Mouse (Mus musculus): ENCODE data around the gene Vmn2r91. TPM values are rescaled to one million over a fixed set of nuclear protein-coding genes. Genes with fewer than 3 reads are reported as not detected.
"Not testable (repeated sequence)": the region's sequence is repeated elsewhere in the genome, so short reads cannot be mapped to it uniquely, and the experiment has no call there.

Gene Vmn2r91
- not detected in 2 replicates for polyA plus RNA-seq (2014; fragmentation: Nextera tagmentation; extraction: Ambion mirVana)

DNA sequence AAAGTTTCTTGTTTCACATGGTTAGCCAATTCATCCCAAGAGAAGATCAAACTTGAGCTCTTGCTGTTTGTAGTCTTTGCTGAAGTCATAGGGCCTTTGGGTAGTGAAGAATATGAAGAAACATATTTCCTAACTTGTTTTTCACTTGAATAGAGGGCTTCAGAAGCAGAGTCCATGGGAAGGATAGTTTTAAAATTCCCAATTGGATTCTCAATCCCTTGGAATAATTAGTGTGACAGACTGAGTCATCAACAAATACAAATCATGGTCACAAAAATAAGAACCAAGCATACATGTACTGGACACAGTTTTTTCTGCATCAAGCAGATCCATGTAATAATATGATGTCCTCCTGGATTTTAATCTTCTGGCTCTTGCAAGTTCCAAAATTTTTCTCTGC is at the start of gene Vmn2r91:
TSS of gene Vmn2r91 (plus strand) at position 301 of the 400 bp plus-strand sequence.
- not testable (repeated sequence) for ATAC-seq (ENCODE audit: insufficient number of reproducible peaks, insufficient read depth, low FRiP score, low read depth)

DNA sequence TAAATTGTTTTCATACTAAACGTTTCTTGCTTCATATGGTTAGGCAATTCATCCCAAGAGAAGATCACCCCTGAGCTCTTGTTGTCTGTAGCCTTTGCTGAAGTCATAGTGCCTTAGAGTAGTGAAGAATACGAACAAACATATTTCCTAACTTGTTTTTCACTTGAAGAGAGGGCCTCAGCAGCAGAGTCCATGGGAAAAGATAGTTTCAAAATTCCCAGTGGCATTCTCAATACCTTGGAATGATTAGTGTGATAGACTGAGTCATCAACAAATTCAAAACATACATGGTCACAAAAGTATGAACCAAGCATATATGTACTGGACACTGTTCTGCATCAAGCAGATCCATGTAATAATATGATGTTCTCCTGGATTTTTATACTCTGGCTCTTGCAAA is 35.7 kb upstream of the Vmn2r91 start, which contains the start of gene Vmn2r124:
TSS of gene Vmn2r124 (plus strand) at position 301 of the 400 bp plus-strand sequence.
- Histone ChIP-seq H3K27me3 (ENCODE audit: control insufficient read depth, insufficient read depth, low read length) (no peaks in the 10 kb centered on the region), H3K4me3 (ENCODE audit: low read depth, low read length) (no peak within 1 kb of the TSS), H3K9me3 (ENCODE audit: control insufficient read depth, low read depth, low read length) (no peaks in the 10 kb centered on the region), H3K4me1 (ENCODE audit: control insufficient read depth, insufficient read depth, low read length) (no peaks in the 10 kb centered on the region), H3K4me2 (replicated peaks; ENCODE audit: low read depth, low read length) (no peak within 1 kb of the TSS), H3K36me3 (ENCODE audit: control insufficient read depth, insufficient read depth, low read length) (no peaks in the 10 kb centered on the region), H3K9ac (replicated peaks; ENCODE audit: low read depth, low read length) (no peak within 1 kb of the TSS), H3K27ac (ENCODE audit: low read length) (no peak within 1 kb of the TSS)
- WGBS: 40% methylated on average over 2 of the region's 2 CpGs
- no peak for ATAC-seq (ENCODE audit: insufficient number of reproducible peaks, insufficient read depth, low FRiP score, low read depth)

More for the DNA sequence above, at the start of gene Vmn2r91:
- not testable (repeated sequence) for H3K4me1 ChIP-seq (ENCODE audit: control insufficient read depth, insufficient read depth, low read length); H3K9ac ChIP-seq (replicated peaks; ENCODE audit: low read depth, low read length); H3K27ac ChIP-seq (ENCODE audit: low read length); H3K4me3 ChIP-seq (ENCODE audit: low read depth, low read length); H3K9me3 ChIP-seq (ENCODE audit: control insufficient read depth, low read depth, low read length); H3K4me2 ChIP-seq (replicated peaks; ENCODE audit: low read depth, low read length); H3K27me3 ChIP-seq (ENCODE audit: control insufficient read depth, insufficient read depth, low read length); H3K36me3 ChIP-seq (ENCODE audit: control insufficient read depth, insufficient read depth, low read length)

DNA sequence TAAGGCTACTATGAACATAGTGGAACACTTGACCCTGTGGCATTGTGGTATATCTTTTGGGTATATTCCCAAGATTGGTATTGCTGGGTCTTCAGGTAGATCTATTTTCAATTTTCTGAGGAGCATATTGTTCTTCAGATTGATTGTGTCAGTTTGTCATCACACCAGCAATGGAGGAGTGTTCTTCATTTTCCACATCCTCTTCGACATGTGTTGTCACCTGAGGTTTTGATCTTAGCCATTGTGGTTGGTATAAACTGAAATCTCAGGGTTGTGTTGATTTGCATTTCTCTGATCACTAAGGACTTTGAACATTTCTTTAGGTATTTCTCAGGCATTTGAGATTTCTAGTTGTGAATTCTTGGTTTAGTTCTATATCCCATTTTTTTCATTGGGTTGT is 10.8 kb downstream of the Vmn2r91 start:
- H3K9ac ChIP-seq (replicated peaks; ENCODE audit: low read depth, low read length); H3K36me3 ChIP-seq (ENCODE audit: control insufficient read depth, insufficient read depth, low read length); H3K27ac ChIP-seq (ENCODE audit: low read length); ATAC-seq (ENCODE audit: insufficient number of reproducible peaks, insufficient read depth, low FRiP score, low read depth); H3K9me3 ChIP-seq (ENCODE audit: control insufficient read depth, low read depth, low read length); H3K27me3 ChIP-seq (ENCODE audit: control insufficient read depth, insufficient read depth, low read length); H3K4me3 ChIP-seq (ENCODE audit: low read depth, low read length); H3K4me2 ChIP-seq (replicated peaks; ENCODE audit: low read depth, low read length); H3K4me1 ChIP-seq (ENCODE audit: control insufficient read depth, insufficient read depth, low read length): not testable (repeated sequence)
- WGBS: 33% methylated on average over 1 of the region's 1 CpGs

DNA sequence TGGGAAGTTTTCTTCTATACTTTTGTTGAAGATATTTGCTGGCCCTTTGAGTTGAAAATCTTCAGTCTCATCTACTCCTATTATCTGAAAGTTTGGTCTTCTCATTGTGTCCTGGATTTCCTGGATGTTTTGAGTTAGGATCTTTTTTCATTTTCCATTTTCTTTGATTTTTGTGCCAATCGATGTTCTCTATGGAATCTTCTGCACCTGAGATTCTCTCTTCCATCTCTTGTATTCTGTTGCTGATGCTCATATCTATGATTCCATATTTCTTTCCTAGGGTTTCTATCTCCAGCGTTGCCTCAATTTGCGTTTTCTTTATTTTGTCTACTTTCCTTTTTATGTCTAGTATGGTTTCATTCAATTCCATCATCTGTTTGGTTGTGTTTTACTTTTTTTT is 17.4 kb downstream of the Vmn2r91 start:
- H3K36me3 ChIP-seq (ENCODE audit: control insufficient read depth, insufficient read depth, low read length); H3K4me2 ChIP-seq (replicated peaks; ENCODE audit: low read depth, low read length); H3K4me3 ChIP-seq (ENCODE audit: low read depth, low read length); H3K27me3 ChIP-seq (ENCODE audit: control insufficient read depth, insufficient read depth, low read length); H3K9me3 ChIP-seq (ENCODE audit: control insufficient read depth, low read depth, low read length); ATAC-seq (ENCODE audit: insufficient number of reproducible peaks, insufficient read depth, low FRiP score, low read depth); H3K9ac ChIP-seq (replicated peaks; ENCODE audit: low read depth, low read length); H3K4me1 ChIP-seq (ENCODE audit: control insufficient read depth, insufficient read depth, low read length); H3K27ac ChIP-seq (ENCODE audit: low read length): not testable (repeated sequence)
- 77% methylated on average over 3 of the region's 3 CpGs for WGBS

DNA sequence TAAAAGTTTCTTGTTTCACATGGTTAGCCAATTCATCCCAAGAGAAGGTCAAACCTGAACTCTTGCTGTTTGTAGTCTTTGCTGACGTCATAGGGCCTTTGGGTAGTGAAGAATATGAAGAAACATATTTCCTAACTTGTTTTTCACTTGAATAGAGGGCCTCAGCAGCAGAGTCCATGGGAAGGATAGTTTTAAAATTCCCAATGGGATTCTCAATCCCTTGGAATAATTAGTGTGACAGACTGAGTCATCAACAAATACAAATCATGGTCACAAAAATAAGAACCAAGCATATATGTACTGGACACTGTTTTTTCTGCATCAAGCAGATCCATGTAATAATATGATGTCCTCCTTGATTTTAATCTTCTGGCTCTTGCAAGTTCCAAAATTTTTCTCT is 66.8 kb downstream of the Vmn2r91 start, which contains the start of gene Vmn2r92:
TSS of gene Vmn2r92 (plus strand) at position 301 of the 400 bp plus-strand sequence.
- H3K27me3 ChIP-seq (ENCODE audit: control insufficient read depth, insufficient read depth, low read length): not testable (repeated sequence)

DNA sequence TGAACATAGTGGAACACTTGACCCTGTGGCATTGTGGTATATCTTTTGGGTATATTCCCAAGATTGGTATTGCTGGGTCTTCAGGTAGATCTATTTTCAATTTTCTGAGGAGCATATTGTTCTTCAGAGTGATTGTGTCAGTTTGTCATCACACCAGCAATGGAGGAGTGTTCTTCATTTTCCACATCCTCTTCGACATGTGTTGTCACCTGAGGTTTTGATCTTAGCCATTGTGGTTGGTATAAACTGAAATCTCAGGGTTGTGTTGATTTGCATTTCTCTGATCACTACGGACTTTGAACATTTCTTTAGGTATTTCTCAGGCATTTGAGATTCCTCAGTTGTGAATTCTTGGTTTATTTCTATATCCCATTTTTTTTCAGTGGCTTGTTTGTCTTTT is 76.4 kb downstream of the Vmn2r91 start:
- H3K9ac ChIP-seq (replicated peaks; ENCODE audit: low read depth, low read length); H3K4me3 ChIP-seq (ENCODE audit: low read depth, low read length); H3K4me2 ChIP-seq (replicated peaks; ENCODE audit: low read depth, low read length); H3K27me3 ChIP-seq (ENCODE audit: control insufficient read depth, insufficient read depth, low read length); ATAC-seq (ENCODE audit: insufficient number of reproducible peaks, insufficient read depth, low FRiP score, low read depth); H3K4me1 ChIP-seq (ENCODE audit: control insufficient read depth, insufficient read depth, low read length); H3K27ac ChIP-seq (ENCODE audit: low read length); H3K36me3 ChIP-seq (ENCODE audit: control insufficient read depth, insufficient read depth, low read length); H3K9me3 ChIP-seq (ENCODE audit: control insufficient read depth, low read depth, low read length): not testable (repeated sequence)
- WGBS: 64% methylated on average over 2 of the region's 2 CpGs

More for the DNA sequence above, 66.8 kb downstream of the Vmn2r91 start, which contains the start of gene Vmn2r92:
- not testable (repeated sequence) for H3K4me2 ChIP-seq (replicated peaks; ENCODE audit: low read depth, low read length); H3K4me3 ChIP-seq (ENCODE audit: low read depth, low read length); H3K9ac ChIP-seq (replicated peaks; ENCODE audit: low read depth, low read length); H3K27ac ChIP-seq (ENCODE audit: low read length); ATAC-seq (ENCODE audit: insufficient number of reproducible peaks, insufficient read depth, low FRiP score, low read depth); H3K9me3 ChIP-seq (ENCODE audit: control insufficient read depth, low read depth, low read length); H3K4me1 ChIP-seq (ENCODE audit: control insufficient read depth, insufficient read depth, low read length); H3K36me3 ChIP-seq (ENCODE audit: control insufficient read depth, insufficient read depth, low read length)
- 61% methylated on average over 1 of the region's 1 CpGs for WGBS

Other genes starting within 250 kb of the Vmn2r91 start
- gene Has1, start 229.8 kb upstream of the Vmn2r91 start, polyA plus RNA-seq (2014; fragmentation: Nextera tagmentation; extraction: Ambion mirVana): 3.1 and 4.0 TPM in 2 replicates
- gene Fpr1, start 201.1 kb upstream of the Vmn2r91 start, polyA plus RNA-seq (2014; fragmentation: Nextera tagmentation; extraction: Ambion mirVana): 0.30 and 0.32 TPM in 2 replicates
- gene Fpr2, start 197.2 kb upstream of the Vmn2r91 start, polyA plus RNA-seq (2014; fragmentation: Nextera tagmentation; extraction: Ambion mirVana): 0.55 TPM in 1 of 2 replicates, not detected in the other
- gene Fpr3, start 197.2 kb upstream of the Vmn2r91 start, polyA plus RNA-seq (2014; fragmentation: Nextera tagmentation; extraction: Ambion mirVana): not detected in 2 replicates
- not detected in 2 replicates for gene Fpr-rs4, start 63.3 kb upstream of the Vmn2r91 start, polyA plus RNA-seq (2014; fragmentation: Nextera tagmentation; extraction: Ambion mirVana)
- 0.03 TPM in 1 of 2 replicates, not detected in the other for gene Vmn2r124, start 35.6 kb upstream of the Vmn2r91 start, polyA plus RNA-seq (2014; fragmentation: Nextera tagmentation; extraction: Ambion mirVana)
- gene Vmn2r92, start 66.9 kb downstream of the Vmn2r91 start, polyA plus RNA-seq (2014; fragmentation: Nextera tagmentation; extraction: Ambion mirVana): not detected in 2 replicates
- not detected in 2 replicates for gene Vmn2r94, start 192.7 kb downstream of the Vmn2r91 start, polyA plus RNA-seq (2014; fragmentation: Nextera tagmentation; extraction: Ambion mirVana)
- gene Vmn2r93, start 213.1 kb downstream of the Vmn2r91 start, polyA plus RNA-seq (2014; fragmentation: Nextera tagmentation; extraction: Ambion mirVana): not detected in 2 replicates

Measured in stomach, embryonic 14.5 days (tissue).